9 mouse cellular contexts compared by ENCODE assay signal in the genomic region with DNA sequence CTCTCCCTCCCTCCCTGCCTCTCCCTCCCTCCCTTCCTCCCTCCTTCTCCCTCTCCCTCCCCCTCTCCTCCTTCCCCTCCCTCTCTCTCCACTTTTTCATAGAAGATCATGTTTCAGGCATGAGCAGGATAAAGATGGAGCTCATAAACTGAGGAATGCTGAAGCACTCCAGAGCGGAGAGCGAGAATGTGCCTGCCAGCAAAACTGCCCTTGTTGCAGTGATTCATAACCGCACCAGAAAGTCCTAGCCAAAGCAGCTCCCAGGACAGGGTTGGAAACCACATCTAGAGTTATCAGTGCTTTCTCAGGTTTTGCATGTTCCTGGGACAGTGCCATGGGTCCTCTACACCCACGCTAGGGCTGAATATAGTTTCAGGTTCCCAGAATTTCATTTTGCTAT.
DNase-seq lines count a peak whose midpoint lies in the region; TF ChIP-seq lines count a peak whose summit lies in the region.
"Had no signal": no experiment of that assay in that cellular context is flagged by ENCODE, and none has a peak within 500 bp of the region (broad histone marks: within the 10 kb centered on the region; RNA-seq: fewer than 3 reads in every experiment).

No protein-coding gene starts in this region.

- WGBS in heart, adult 2 months, result 45% methylated on average over 4 of the region's 4 CpGs
- WGBS in midbrain, embryonic 10.5 days, result 74% methylated on average over 4 of the region's 4 CpGs

- no peak for TF ChIP-seq EP300 in heart, adult 2 months (IDR thresholded peaks at IDR 0.05; ENCODE audit: insufficient read depth, low read depth, low read length)

- H3K4me3 ChIP-seq in heart, adult 2 months, result peak overlapping the region; percentile 11; the same call in 1 of the 2 replicates
- H3K4me3 ChIP-seq in midbrain, embryonic 10.5 days, result no peak overlapping the region
- H3K4me3 ChIP-seq: midbrain, embryonic 13.5 days had no signal

- H3K79me2 ChIP-seq in heart, adult 2 months (replicated peaks; ENCODE audit: control insufficient read depth, insufficient read depth, low read length), result no peaks in the 10 kb centered on the region

- H3K9me3 ChIP-seq in midbrain, embryonic 10.5 days (replicated peaks), result no peaks in the 10 kb centered on the region
- H3K9me3 ChIP-seq: midbrain, embryonic 13.5 days had no signal

- no peaks in the 10 kb centered on the region for H3K27me3 ChIP-seq in heart, adult 2 months (ENCODE audit: control insufficient read depth, insufficient read depth, low read length)
- no peaks in the 10 kb centered on the region for H3K27me3 ChIP-seq in midbrain, embryonic 10.5 days (ENCODE audit: low read depth, poor library complexity, severe bottlenecking)
- H3K27me3 ChIP-seq: midbrain, embryonic 13.5 days had no signal

- peak overlapping the region; percentile 51 for H3K27ac ChIP-seq in heart, adult 2 months
- H3K27ac ChIP-seq in midbrain, embryonic 10.5 days (replicated peaks), result no peak overlapping the region
- H3K27ac ChIP-seq: midbrain, embryonic 13.5 days had no signal

- intact Hi-C loops in heart, adult 2 months (cut with DNase I), result no loop called here

- H3K9ac ChIP-seq in heart, adult 2 months (ENCODE audit: low read depth, low read length), result no peak overlapping the region
- H3K9ac ChIP-seq: midbrain, embryonic 13.5 days had no signal

- peak; percentile 96 for DNase-seq in 3T3-L1 (ENCODE audit: low read depth, low spot score)
- DNase-seq in adipocyte (ENCODE audit: low spot score), result peak; percentile 47
- peak; percentile 22 to 59 for DNase-seq in heart, adult 2 months
- DNase-seq in kidney, postnatal 10 days, result peak; percentile 43
- DNase-seq in midbrain, embryonic 10.5 days (ENCODE audit: low spot score), result no peak
- no peak for DNase-seq in natural killer cell, adult 2 months (ENCODE audit: low spot score in 2 of 2)
- no peak for DNase-seq in spleen, postnatal 36 days (ENCODE audit: low spot score in 2 of 2)
- DNase-seq: thymus, adult 18-20 months had no signal

- no peak for TF ChIP-seq POLR2A in heart, adult 2 months (IDR thresholded peaks at IDR 0.05; ENCODE audit: insufficient read depth, low read depth, low read length)

- H3K36me3 ChIP-seq in heart, adult 2 months (ENCODE audit: control insufficient read depth, insufficient read depth, low read length), result no peaks in the 10 kb centered on the region
- no peaks in the 10 kb centered on the region for H3K36me3 ChIP-seq in midbrain, embryonic 10.5 days
- H3K36me3 ChIP-seq: midbrain, embryonic 13.5 days had no signal

- no peak for TF ChIP-seq CTCF in heart, adult 2 months (IDR thresholded peaks at IDR 0.05)

- no peaks in the 10 kb centered on the region; the same call in 1 of the 2 replicates for H3K4me1 ChIP-seq in heart, adult 2 months (ENCODE audit: control insufficient read depth, insufficient read depth, low read length)
- no peaks in the 10 kb centered on the region for H3K4me1 ChIP-seq in midbrain, embryonic 10.5 days
- H3K4me1 ChIP-seq: midbrain, embryonic 13.5 days had no signal

Comparison
In these comparisons a context has a peak if more than half of its experiments do, and no peak if none do; other contexts are left out.
1. DNase-seq: peak in 3T3-L1 (single experiment), adipocyte (single experiment), heart, adult 2 months (2 of 2) and kidney, postnatal 10 days (single experiment); none in midbrain, embryonic 10.5 days (single experiment), natural killer cell, adult 2 months (0 of 2) and spleen, postnatal 36 days (0 of 2).